Mouse (Mus musculus) embryonic facial prominence, embryonic 10.5 days (tissue): ENCODE results near the gene Rasl10b. TPM values are rescaled to one million over a fixed set of nuclear protein-coding genes. Genes with fewer than 3 reads are reported as not detected.

ENCODE experiments used
- DNase-seq: peaks from one replicate; pipeline ENCODE4 v3.0.0-alpha.2; 2017; ENCODE audit warnings: low spot score
- H3K27ac ChIP-seq: fragments of 300-500 bp; sonication (generic); replicated peaks from 2 replicates; pipeline ENCODE4 v1.5.1; 2016; ENCODE audit warnings: mild to moderate bottlenecking
- H3K27me3 ChIP-seq: fragments of 300-500 bp; sonication (generic); replicated peaks from 2 replicates; pipeline ENCODE4 v1.6.1; 2016; ENCODE audit warnings: low read depth, mild to moderate bottlenecking; ENCODE audit not compliant: poor library complexity, severe bottlenecking
- H3K36me3 ChIP-seq: fragments of 300-500 bp; sonication (generic); replicated peaks from 2 replicates; pipeline ENCODE4 v1.6.1; 2016; ENCODE audit warnings: mild to moderate bottlenecking, moderate library complexity
- H3K4me1 ChIP-seq: fragments of 300-500 bp; sonication (generic); 2 replicates; pipeline ENCODE4 v1.6.1; 2016
- H3K4me3 ChIP-seq: fragments of 300-500 bp; sonication (generic); 2 replicates; pipeline ENCODE4 v1.5.1; 2016; ENCODE audit warnings: mild to moderate bottlenecking, moderate library complexity
- H3K9me3 ChIP-seq: fragments of 300-500 bp; sonication (generic); 2 replicates; pipeline ENCODE4 v1.6.1; 2016; ENCODE audit warnings: mild to moderate bottlenecking
- WGBS: fragments of 180-500 bp; shearing (Covaris S2); methylation state at CpG from one replicate; pipeline ENCODE4 v1.1.7; 2016; 5-methylcytosine and 5-hydroxymethylcytosine counted together
- polyA plus RNA-seq: library from polyadenylated mRNA; unstranded; fragments of >200 nt; fragmentation: Nextera tagmentation; extraction: Ambion mirVana; gene quantifications from 2 replicates; pipeline ENCODE4 v1.2.1, GENCODE M21; 2016

The Rasl10b gene
- 2.6 and 3.1 TPM in 2 replicates for polyA plus RNA-seq

- Histone ChIP-seq H3K27ac (peak within 1 kb of the TSS; percentile 85), H3K4me1 (peaks cover 25% of the 10 kb centered on the region), H3K4me3 (peak within 1 kb of the TSS; percentile 87), H3K36me3 (peaks cover 6% of the 10 kb centered on the region), H3K27me3 (peaks cover 40% of the 10 kb centered on the region), H3K9me3 (no peaks in the 10 kb centered on the region)
- peak; percentile 62 for DNase-seq
- WGBS: 1% methylated on average over 44 of the region's 44 CpGs
Observed at GRCm38 (mm10) chr11:83409087-83409754, at the start of gene Rasl10b. Gene Rasl10b (plus strand): TSS chr11:83409137.

DNA sequence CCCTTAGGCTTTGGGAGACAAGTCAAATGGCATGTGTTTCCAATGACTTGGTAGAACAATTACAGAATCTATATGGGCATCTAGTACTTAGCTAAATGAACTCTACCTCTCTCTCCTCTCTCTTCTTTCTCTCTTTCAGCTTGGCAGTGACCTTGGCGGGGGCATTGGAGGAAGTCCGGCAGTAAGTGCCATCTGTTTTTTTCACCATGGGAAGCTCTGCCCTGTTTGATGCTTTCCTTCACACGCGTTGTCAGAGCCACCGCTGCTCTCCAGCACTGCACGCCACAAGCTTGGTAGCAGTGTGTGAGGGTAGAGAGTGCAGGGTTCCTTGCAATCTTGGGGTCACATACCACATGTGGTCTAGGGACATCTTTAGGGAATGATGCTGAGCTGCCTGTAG lies 44.3 kb upstream of the Rasl10b start:
- Histone ChIP-seq H3K27me3 (no peaks in the 10 kb centered on the region), H3K27ac (no peak overlapping the region), H3K9me3 (no peaks in the 10 kb centered on the region), H3K4me1 (no peaks in the 10 kb centered on the region), H3K36me3 (peaks cover 58% of the 10 kb centered on the region), H3K4me3 (no peak overlapping the region)
- DNase-seq: no peak
- 91% methylated on average over 6 of the region's 6 CpGs for WGBS

DNA sequence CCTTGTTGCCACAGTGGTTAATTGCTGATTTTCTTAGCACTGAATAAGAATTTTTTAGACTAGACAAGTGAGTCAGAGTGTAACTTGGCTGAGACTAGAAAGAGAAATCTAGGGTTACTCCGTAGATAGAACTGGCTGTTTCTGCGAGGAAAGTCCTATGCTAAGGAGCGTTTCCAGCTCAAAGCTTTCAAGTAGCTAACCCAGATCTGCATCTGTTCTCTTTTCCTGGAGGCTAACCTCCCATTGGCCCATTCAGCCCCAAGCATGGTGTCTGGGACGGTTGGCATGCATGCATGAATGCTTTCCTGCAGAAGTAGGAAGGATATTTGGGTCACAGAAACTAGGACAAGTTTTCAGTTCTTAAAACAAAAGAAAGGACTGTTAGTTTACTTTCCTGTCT lies 37.7 kb upstream of the Rasl10b start:
- WGBS: 92% methylated on average over 4 of the region's 4 CpGs

GRCm38 (mm10) chr11:83379745-83380341 lies 29.1 kb upstream of the Rasl10b start:
- WGBS: 88% methylated on average over 7 of the region's 7 CpGs
- H3K27me3 ChIP-seq: no peaks in the 10 kb centered on the region
- H3K9me3 ChIP-seq: no peaks in the 10 kb centered on the region
- H3K4me3 ChIP-seq: no peak overlapping the region
- H3K4me1 ChIP-seq: no peaks in the 10 kb centered on the region
- DNase-seq: no peak
- no peak overlapping the region for H3K27ac ChIP-seq
- H3K36me3 ChIP-seq: peaks cover 50% of the 10 kb centered on the region

More for the DNA sequence above, 37.7 kb upstream of the Rasl10b start:
- Histone ChIP-seq H3K4me3 (no peak overlapping the region), H3K27ac (no peak overlapping the region), H3K4me1 (no peaks in the 10 kb centered on the region), H3K9me3 (no peaks in the 10 kb centered on the region), H3K27me3 (no peaks in the 10 kb centered on the region), H3K36me3 (peaks cover 94% of the 10 kb centered on the region)
- DNase-seq: no peak

DNA sequence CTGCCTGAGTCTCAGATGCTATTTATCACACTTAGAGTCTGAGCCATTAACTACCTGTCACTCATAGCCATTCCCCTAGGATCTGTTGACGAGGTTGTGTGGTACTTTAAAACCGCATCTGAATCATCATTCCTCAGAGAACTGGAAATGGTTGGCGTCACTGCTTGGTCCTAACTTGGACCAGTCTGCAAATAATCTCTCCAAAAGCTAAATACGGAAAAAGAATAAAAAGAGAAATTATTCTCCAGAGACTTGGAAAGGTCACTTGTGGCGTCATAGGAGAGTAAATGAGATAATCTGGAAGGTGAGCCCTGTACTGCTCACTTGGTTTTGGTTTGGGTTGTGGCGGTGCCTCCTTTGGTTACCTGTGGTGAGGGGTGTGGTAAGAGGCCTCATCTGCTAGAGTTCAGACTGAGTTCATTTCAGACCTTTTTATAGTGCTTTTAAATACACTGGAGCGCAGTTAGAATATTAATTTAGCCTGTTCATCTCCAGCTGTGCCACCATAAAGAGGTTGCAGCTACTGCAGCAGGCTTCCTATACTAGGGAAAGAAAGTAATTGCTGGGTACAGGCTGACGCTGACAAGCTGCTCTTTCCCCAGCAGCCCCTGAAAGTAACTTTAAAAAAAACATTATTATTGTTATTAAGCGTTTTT lies 25.9 kb upstream of the Rasl10b start:
- H3K9me3 ChIP-seq: no peaks in the 10 kb centered on the region
- H3K36me3 ChIP-seq: peaks cover 33% of the 10 kb centered on the region
- DNase-seq: no peak
- H3K4me1 ChIP-seq: no peaks in the 10 kb centered on the region
- no peak overlapping the region for H3K27ac ChIP-seq
- no peak overlapping the region for H3K4me3 ChIP-seq
- H3K27me3 ChIP-seq: no peaks in the 10 kb centered on the region
- WGBS: 79% methylated on average over 9 of the region's 9 CpGs

GRCm38 (mm10) chr11:83383532-83383887 lies 25.4 kb upstream of the Rasl10b start:
- Histone ChIP-seq H3K27me3 (no peaks in the 10 kb centered on the region), H3K36me3 (peaks cover 36% of the 10 kb centered on the region), H3K4me3 (no peak overlapping the region), H3K4me1 (no peaks in the 10 kb centered on the region), H3K27ac (no peak overlapping the region), H3K9me3 (no peaks in the 10 kb centered on the region)
- 95% methylated on average over 1 of the region's 1 CpGs for WGBS
- no peak for DNase-seq

GRCm38 (mm10) chr11:83393062-83393461 lies 15.9 kb upstream of the Rasl10b start:
- Histone ChIP-seq H3K4me1 (0 out of 2 replicates have a peak, but pooled peaks cover 6% of the 10 kb centered on the region), H3K27ac (no peak overlapping the region), H3K36me3 (peaks cover 84% of the 10 kb centered on the region), H3K9me3 (no peaks in the 10 kb centered on the region), H3K4me3 (no peak overlapping the region), H3K27me3 (no peaks in the 10 kb centered on the region)
- DNase-seq: no peak
- WGBS: 91% methylated on average over 4 of the region's 4 CpGs

- no peaks in the 10 kb centered on the region for H3K27me3 ChIP-seq
- no peak overlapping the region for H3K27ac ChIP-seq
- H3K4me1 ChIP-seq: 0 out of 2 replicates have a peak, but pooled peaks cover 6% of the 10 kb centered on the region
- H3K36me3 ChIP-seq: peaks cover 87% of the 10 kb centered on the region
- no peak overlapping the region for H3K4me3 ChIP-seq
- DNase-seq: no peak
- WGBS: 47% methylated on average over 6 of the region's 6 CpGs
- H3K9me3 ChIP-seq: no peaks in the 10 kb centered on the region
Observed at GRCm38 (mm10) chr11:83394802-83395439, 14.0 kb upstream of the Rasl10b start.

DNA sequence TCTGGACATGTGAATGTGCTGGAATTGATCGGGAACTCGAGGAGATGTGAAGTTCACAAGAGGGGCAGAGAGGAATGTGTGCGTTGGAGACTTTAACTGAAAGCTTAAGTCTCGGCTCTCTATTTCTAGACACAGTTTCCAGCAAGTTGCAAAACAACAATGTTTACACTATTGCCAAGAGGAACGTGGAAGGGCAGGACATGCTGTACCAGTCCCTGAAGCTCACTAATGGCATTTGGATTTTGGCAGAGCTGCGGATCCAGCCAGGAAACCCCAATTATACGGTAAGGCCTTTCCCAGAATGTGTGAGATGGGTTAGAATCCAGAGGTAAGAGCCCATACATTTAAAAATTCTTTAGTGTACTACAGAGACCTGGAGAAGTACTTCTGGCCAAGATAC lies 11.3 kb upstream of the Rasl10b start:
- Histone ChIP-seq H3K4me1 (0 out of 2 replicates have a peak, but pooled peaks cover 6% of the 10 kb centered on the region), H3K4me3 (no peak overlapping the region), H3K27me3 (no peaks in the 10 kb centered on the region), H3K9me3 (no peaks in the 10 kb centered on the region), H3K36me3 (peaks cover 78% of the 10 kb centered on the region), H3K27ac (no peak overlapping the region)
- no peak for DNase-seq
- 92% methylated on average over 7 of the region's 7 CpGs for WGBS

DNA sequence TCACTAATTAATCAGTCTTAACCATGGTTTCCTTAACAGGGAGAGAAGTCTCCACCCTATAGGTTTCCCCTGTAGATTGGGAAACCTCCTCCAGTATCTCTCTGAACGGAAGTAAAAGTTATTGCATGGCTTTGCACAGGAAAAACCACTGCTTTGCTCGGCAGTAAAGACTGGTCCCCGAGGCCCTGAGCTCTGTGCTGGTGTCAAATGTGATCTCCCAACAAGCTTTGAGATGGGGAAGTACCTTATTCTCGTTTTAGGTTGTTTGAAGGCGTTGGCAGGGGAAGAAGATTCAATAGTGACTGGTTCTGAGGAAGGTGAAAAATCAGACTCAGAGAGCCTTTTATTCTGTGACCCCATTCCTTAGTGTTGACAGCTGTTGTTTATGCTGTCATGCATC lies 10.2 kb upstream of the Rasl10b start:
- no peaks in the 10 kb centered on the region for H3K27me3 ChIP-seq
- H3K4me3 ChIP-seq: no peak overlapping the region
- 81% methylated on average over 5 of the region's 5 CpGs for WGBS
- DNase-seq: no peak
- H3K4me1 ChIP-seq: 0 out of 2 replicates have a peak, but pooled peaks cover 6% of the 10 kb centered on the region
- H3K36me3 ChIP-seq: peaks cover 78% of the 10 kb centered on the region
- H3K27ac ChIP-seq: no peak overlapping the region
- H3K9me3 ChIP-seq: no peaks in the 10 kb centered on the region

- Histone ChIP-seq H3K4me1 (peaks cover 8% of the 10 kb centered on the region), H3K36me3 (peaks cover 50% of the 10 kb centered on the region), H3K27ac (no peak overlapping the region), H3K4me3 (no peak overlapping the region), H3K27me3 (peaks cover 4% of the 10 kb centered on the region; the same call in 1 of the 2 replicates), H3K9me3 (no peaks in the 10 kb centered on the region)
- DNase-seq: no peak
- 88% methylated on average over 7 of the region's 7 CpGs for WGBS
Observed at GRCm38 (mm10) chr11:83403787-83404186, 5.2 kb upstream of the Rasl10b start.

- H3K4me3 ChIP-seq: no peak overlapping the region
- H3K4me1 ChIP-seq: peaks cover 25% of the 10 kb centered on the region
- no peaks in the 10 kb centered on the region for H3K9me3 ChIP-seq
- WGBS: 63% methylated on average over 3 of the region's 3 CpGs
- no peak overlapping the region for H3K27ac ChIP-seq
- DNase-seq: no peak
- H3K36me3 ChIP-seq: peaks cover 30% of the 10 kb centered on the region
- peaks cover 20% of the 10 kb centered on the region for H3K27me3 ChIP-seq
Observed at GRCm38 (mm10) chr11:83406391-83406790, 2.5 kb upstream of the Rasl10b start.
